Mouse (Mus musculus) heart, embryonic 14.5 days (tissue): Measurements from ENCODE around the gene Atp2a2. TPM values are rescaled to one million over a fixed set of nuclear protein-coding genes. Genes with fewer than 3 reads are reported as not detected.
A peak's percentile ranks its signal among the peaks of the same experiment; 100 is the strongest.

Experiments
- ATAC-seq: fragments of 200-750 bp; cut with Nextera tagmentation; 2 replicates; pipeline ENCODE4 v1.8.0; 2017; ENCODE audit warnings: low read depth, moderate TSS enrichment; ENCODE audit not compliant: insufficient number of reproducible peaks, insufficient read depth, low FRiP score
- H3K27ac ChIP-seq, 2 experiments: fragments of 200-500 bp in 1 of 2; fragments of 300-500 bp in 1 of 2; sonication (generic) in 1 of 2; replicated peaks in 1 of 2; 2 replicates each; pipeline ENCODE4 v1.5.1; 2012 to 2014; ENCODE audit warnings: low read depth in 2 of 2, low read length in 2 of 2, control low read depth in 1 of 2, mild to moderate bottlenecking in 1 of 2, mixed read lengths in 1 of 2; ENCODE audit not compliant: control insufficient read depth in 1 of 2, insufficient read depth in 1 of 2
- H3K27me3 ChIP-seq: fragments of 300-500 bp; sonication (generic); 2 replicates; pipeline ENCODE4 v1.6.1; 2014; ENCODE audit warnings: mild to moderate bottlenecking, low read length, control low read depth; ENCODE audit not compliant: control insufficient read depth, insufficient read depth
- H3K36me3 ChIP-seq: fragments of 300-500 bp; sonication (generic); 2 replicates; pipeline ENCODE4 v1.6.1; 2014; ENCODE audit warnings: mild to moderate bottlenecking, control low read depth, low read length, mixed read lengths; ENCODE audit not compliant: control insufficient read depth, insufficient read depth
- H3K4me1 ChIP-seq, 2 experiments: fragments of 200-500 bp in 1 of 2; fragments of 300-500 bp in 1 of 2; sonication (generic) in 1 of 2; 2 replicates each; pipeline ENCODE4 v1.6.1; 2012 to 2014; ENCODE audit warnings: low read length in 2 of 2, control low read depth in 1 of 2, mixed read lengths in 1 of 2; ENCODE audit not compliant: control insufficient read depth in 2 of 2, insufficient read depth in 2 of 2
- H3K4me2 ChIP-seq: fragments of 300-500 bp; sonication (generic); 2 replicates; pipeline ENCODE4 v1.6.1; 2014; ENCODE audit warnings: mild to moderate bottlenecking, low read length
- H3K4me3 ChIP-seq, 2 experiments: fragments of 200-500 bp in 1 of 2; fragments of 300-500 bp in 1 of 2; sonication (generic) in 1 of 2; 2 replicates each; pipeline ENCODE4 v1.5.1; 2012 to 2014; ENCODE audit warnings: low read length in 2 of 2, mild to moderate bottlenecking in 2 of 2, control low read depth in 1 of 2, low read depth in 1 of 2, moderate library complexity in 1 of 2; ENCODE audit not compliant: control insufficient read depth in 1 of 2, insufficient read depth in 1 of 2
- H3K9ac ChIP-seq: fragments of 300-500 bp; sonication (generic); 2 replicates; pipeline ENCODE4 v1.6.1; 2014; ENCODE audit warnings: mild to moderate bottlenecking, low read length
- H3K9me3 ChIP-seq: fragments of 300-500 bp; sonication (generic); 2 replicates; pipeline ENCODE4 v1.6.1; 2016; ENCODE audit warnings: low read length, control low read depth; ENCODE audit not compliant: control insufficient read depth
- WGBS: fragments of 180-500 bp; shearing (Covaris S2); extraction: QIAGEN DNeasy Blood & Tissue Kit; methylation state at CpG from one replicate; pipeline ENCODE4 v1.1.7; 2014; 5-methylcytosine and 5-hydroxymethylcytosine counted together
- polyA plus RNA-seq: library from polyadenylated mRNA; unstranded; fragments of >200 nt; fragmentation: Nextera tagmentation; extraction: Ambion mirVana; gene quantifications from 2 replicates; pipeline ENCODE4 v1.2.1, GENCODE M21; 2014

The Atp2a2 gene
- polyA plus RNA-seq, 1 experiment from 2014 or later, result 472 TPM

DNA sequence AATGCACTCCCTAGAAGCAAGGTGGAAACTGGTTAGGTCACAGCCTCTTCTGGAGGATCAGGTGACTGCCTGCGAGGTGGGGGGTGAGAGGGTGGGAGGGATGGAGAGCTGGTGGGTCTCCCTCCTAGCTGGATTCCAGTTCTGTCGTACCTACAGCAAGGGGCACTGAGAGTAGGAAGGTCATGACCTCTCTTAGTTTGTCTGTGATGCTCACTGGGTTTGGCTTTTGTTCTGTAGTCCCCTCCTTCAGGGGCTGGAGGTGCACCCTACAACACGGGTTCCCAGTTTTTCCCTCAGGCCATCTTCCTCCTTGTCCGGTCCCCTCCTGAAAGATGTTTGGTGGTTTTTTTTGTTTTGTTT is 1.7 kb upstream of the Atp2a2 start:
- 52% methylated on average over 4 of the region's 4 CpGs for WGBS
- H3K27me3 ChIP-seq, result no peaks in the 10 kb centered on the region
- H3K9me3 ChIP-seq, result peaks cover 4% of the 10 kb centered on the region; the same call in 1 of the 2 replicates
- no peak overlapping the region for H3K4me3 ChIP-seq
- no peak for ATAC-seq
- H3K27ac ChIP-seq, result peak overlapping the region in 1 of 2 experiments; percentile 100; a peak in 1 of 4 replicates
- peak overlapping the region; percentile 83; the same call in 1 of the 2 replicates for H3K4me2 ChIP-seq
- H3K4me1 ChIP-seq, result peaks cover 3 to 12% of the 10 kb centered on the region in 2 experiments; a peak in 3 of 4 replicates
- H3K9ac ChIP-seq, result 0 out of 2 replicates have a peak overlapping the region, but pooled peaks have one; percentile 13
- peaks cover 20% of the 10 kb centered on the region for H3K36me3 ChIP-seq

DNA sequence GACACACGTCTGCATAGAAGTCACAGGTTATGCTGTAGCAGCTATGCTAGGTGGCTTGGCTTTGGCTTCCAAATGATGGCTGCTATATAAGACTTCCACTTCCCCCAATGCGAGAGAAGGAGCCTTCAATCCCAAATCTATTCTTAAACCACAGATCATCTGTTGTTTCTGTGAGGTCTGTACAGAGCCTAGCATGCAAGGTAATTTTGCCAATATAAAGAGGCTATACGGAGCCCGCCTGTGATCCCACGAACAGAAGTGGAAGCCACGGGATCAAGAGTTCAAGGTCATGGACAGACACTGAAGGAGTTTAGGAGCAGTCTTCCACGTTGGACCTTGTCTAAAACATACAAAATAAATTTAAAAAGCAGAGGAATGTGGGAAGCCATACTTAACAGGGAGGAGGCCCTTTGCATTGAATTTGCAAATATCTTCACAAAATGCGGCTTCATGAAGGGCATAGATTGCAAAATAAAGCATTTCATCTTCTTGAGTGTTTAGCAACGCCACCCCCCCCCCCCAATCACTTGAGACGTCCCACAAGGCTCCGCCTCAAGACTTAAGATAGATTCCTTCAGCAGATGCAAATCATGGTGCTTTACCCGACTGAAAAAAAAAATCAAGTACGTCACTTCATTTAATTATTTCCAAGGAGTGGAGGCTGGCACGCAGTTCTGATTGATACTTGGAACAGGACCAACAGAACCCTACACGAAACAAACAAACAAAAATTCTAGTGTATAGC is 1.2 kb upstream of the Atp2a2 start:
- WGBS, result 36% methylated on average over 15 of the region's 15 CpGs

DNA sequence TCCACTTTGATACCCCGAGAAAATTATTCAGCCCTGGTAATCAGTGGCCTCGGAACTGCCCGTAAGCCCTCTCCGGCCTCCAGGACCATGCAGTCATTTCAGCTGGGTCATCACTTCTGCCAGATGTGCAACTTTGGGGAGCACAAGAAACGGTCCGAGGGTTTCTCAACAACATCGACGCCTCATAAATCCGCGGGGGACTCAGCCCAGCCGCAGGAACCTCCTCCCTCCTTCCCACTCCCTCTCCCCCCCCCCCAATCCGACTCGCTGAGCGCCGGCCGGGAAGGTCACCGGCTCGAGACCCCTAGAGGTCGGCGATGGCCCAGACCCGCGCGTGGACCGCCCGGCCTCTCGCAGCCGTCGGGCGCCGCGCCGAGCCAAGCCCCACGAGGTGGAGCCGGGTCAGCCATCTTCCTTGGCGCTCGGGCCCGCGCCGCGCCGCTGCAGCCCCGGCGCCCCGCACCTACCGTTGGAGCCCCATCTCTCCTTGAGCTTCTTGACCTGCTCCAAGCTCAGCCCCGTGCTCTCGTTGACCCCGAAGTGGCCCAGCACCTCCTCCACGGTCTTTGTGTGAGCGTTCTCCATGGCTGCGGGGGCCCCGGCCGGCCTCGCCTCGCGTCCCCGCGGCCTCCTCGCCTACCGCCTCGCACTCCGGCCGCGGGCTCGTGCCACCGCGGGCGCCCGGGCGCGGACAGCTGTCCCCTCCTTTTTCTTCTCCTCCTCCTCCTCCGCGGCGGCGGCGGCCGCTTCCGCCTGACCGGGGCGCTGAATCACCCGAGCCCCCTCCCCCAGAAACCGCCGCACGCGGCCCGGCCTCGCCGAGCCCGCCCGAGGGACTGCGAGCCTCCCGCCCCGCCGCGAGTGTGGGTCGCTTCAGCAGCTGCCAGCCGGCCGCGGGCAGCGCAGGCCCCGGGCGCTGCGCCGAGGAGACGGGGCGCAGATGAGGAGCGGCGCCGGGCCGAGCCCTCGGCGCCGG is 636 bp downstream of the Atp2a2 start:
- peaks cover 2% of the 10 kb centered on the region; the same call in 1 of the 2 replicates for H3K9me3 ChIP-seq
- peak; percentile 27 for ATAC-seq
- H3K36me3 ChIP-seq, result peaks cover 42% of the 10 kb centered on the region
- H3K4me1 ChIP-seq, result peaks cover 3 to 28% of the 10 kb centered on the region in 2 experiments; a peak in 3 of 4 replicates
- H3K4me3 ChIP-seq, result peak overlapping the region; percentile 96 to 98
- H3K27ac ChIP-seq, result peak overlapping the region; percentile 97 to 100
- WGBS, result under 1% methylated on average over 103 of the region's 113 CpGs
- H3K27me3 ChIP-seq, result no peaks in the 10 kb centered on the region
- peak overlapping the region; percentile 83 for H3K4me2 ChIP-seq
- peak overlapping the region; percentile 99 for H3K9ac ChIP-seq

More for the DNA sequence above, 1.2 kb upstream of the Atp2a2 start:
- H3K36me3 ChIP-seq, result peaks cover 24% of the 10 kb centered on the region
- peak overlapping the region; percentile 86 to 100 for H3K27ac ChIP-seq
- H3K27me3 ChIP-seq, result no peaks in the 10 kb centered on the region
- H3K4me2 ChIP-seq, result peak overlapping the region; percentile 83
- no peak for ATAC-seq
- H3K4me1 ChIP-seq, result peaks cover 3 to 15% of the 10 kb centered on the region in 2 experiments; a peak in 3 of 4 replicates
- peaks cover 4% of the 10 kb centered on the region; the same call in 1 of the 2 replicates for H3K9me3 ChIP-seq
- H3K9ac ChIP-seq, result peak overlapping the region; percentile 99
- H3K4me3 ChIP-seq, result peak overlapping the region; percentile 81 to 98

GRCm38 (mm10) chr5:122500563-122500962 is 1.5 kb downstream of the Atp2a2 start:
- H3K9ac ChIP-seq, result peak overlapping the region; percentile 99
- H3K4me1 ChIP-seq, result peaks cover 3 to 35% of the 10 kb centered on the region in 2 experiments; a peak in 3 of 4 replicates
- 13% methylated on average over 5 of the region's 5 CpGs for WGBS
- no peak for ATAC-seq
- H3K4me2 ChIP-seq, result peak overlapping the region; percentile 83
- no peaks in the 10 kb centered on the region for H3K27me3 ChIP-seq
- no peaks in the 10 kb centered on the region for H3K9me3 ChIP-seq
- peaks cover 51% of the 10 kb centered on the region for H3K36me3 ChIP-seq
- peak overlapping the region; percentile 97 to 100 for H3K27ac ChIP-seq
- peak overlapping the region; percentile 96 to 98 for H3K4me3 ChIP-seq

- Histone ChIP-seq H3K4me1 (peaks cover 3 to 37% of the 10 kb centered on the region in 2 experiments; a peak in 3 of 4 replicates), H3K4me2 (peak overlapping the region; percentile 83), H3K36me3 (peaks cover 55% of the 10 kb centered on the region), H3K4me3 (peak overlapping the region; percentile 43 to 98), H3K27ac (peak overlapping the region; percentile 77 to 100), H3K27me3 (no peaks in the 10 kb centered on the region), H3K9ac (peak overlapping the region; percentile 99), H3K9me3 (no peaks in the 10 kb centered on the region)
- 8% methylated on average over 4 of the region's 4 CpGs for WGBS
- no peak for ATAC-seq
Observed at GRCm38 (mm10) chr5:122500141-122500540, 1.9 kb downstream of the Atp2a2 start.

- Histone ChIP-seq H3K4me1 (peaks cover 0 to 40% of the 10 kb centered on the region in 2 experiments; a peak in 2 of 4 replicates), H3K4me2 (peak overlapping the region; percentile 83), H3K4me3 (peak overlapping the region; percentile 27 to 98), H3K9ac (peak overlapping the region; percentile 84), H3K27me3 (no peaks in the 10 kb centered on the region), H3K27ac (peak overlapping the region; percentile 20 to 56), H3K9me3 (no peaks in the 10 kb centered on the region), H3K36me3 (peaks cover 76% of the 10 kb centered on the region)
- 39% methylated on average over 2 of the region's 2 CpGs for WGBS
- ATAC-seq, result no peak
Observed at GRCm38 (mm10) chr5:122498046-122498445, 4.0 kb downstream of the Atp2a2 start.

- Histone ChIP-seq H3K4me1 (peaks cover 0 to 40% of the 10 kb centered on the region in 2 experiments; a peak in 2 of 4 replicates), H3K4me3 (peak overlapping the region; percentile 2 to 98; a peak in 3 of 4 replicates), H3K9ac (peak overlapping the region; percentile 84), H3K27me3 (no peaks in the 10 kb centered on the region), H3K36me3 (peaks cover 86% of the 10 kb centered on the region), H3K4me2 (peak overlapping the region; percentile 83), H3K27ac (peak overlapping the region; percentile 46 to 64; a peak in 3 of 4 replicates), H3K9me3 (no peaks in the 10 kb centered on the region)
- no peak for ATAC-seq
- 43% methylated on average over 4 of the region's 4 CpGs for WGBS
Observed at GRCm38 (mm10) chr5:122496990-122497389, 5.0 kb downstream of the Atp2a2 start.
